23 mouse cellular contexts compared by ENCODE assay signal in the genomic region with DNA sequence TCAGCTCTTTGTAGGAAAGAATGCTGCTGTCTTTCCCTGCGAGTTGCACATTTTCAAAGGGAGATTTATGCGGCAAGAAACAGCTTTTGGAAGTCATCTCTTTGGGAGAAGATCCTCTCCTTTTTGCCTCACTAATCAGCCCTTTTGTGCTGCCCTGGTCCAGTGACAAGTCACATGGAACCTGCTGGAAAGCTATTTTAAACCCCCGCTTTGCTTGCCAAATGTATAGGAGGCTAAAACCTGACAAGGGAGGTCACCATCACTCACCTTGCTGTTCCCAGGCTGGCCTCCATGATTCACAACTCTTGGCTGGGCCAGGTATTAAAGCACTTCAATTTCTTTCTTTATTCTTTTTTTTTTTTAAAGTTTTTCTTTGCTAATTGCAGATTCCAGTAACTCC.
DNase-seq lines count a peak whose midpoint lies in the region; ATAC-seq and TF ChIP-seq lines count a peak whose summit lies in the region.
"Had no signal": no experiment of that assay in that cellular context is flagged by ENCODE, and none has a peak within 500 bp of the region (broad histone marks: within the 10 kb centered on the region; RNA-seq: fewer than 3 reads in every experiment).

No protein-coding gene starts in this region.

- H3K4me2 ChIP-seq in kidney, postnatal 0 days (ENCODE audit: low read length) = no peak overlapping the region
- H3K4me2 ChIP-seq: forebrain, embryonic 13.5 days; heart, embryonic 13.5 days; hindbrain, embryonic 14.5 days had no signal

- no peak overlapping the region for H3K4me3 ChIP-seq in kidney, postnatal 0 days (replicated peaks; ENCODE audit: low read depth, low read length)
- H3K4me3 ChIP-seq: forebrain, embryonic 10.5 days; forebrain, embryonic 13.5 days; heart, adult 2 months; heart, embryonic 10.5 days; heart, embryonic 13.5 days had no signal

- no peak overlapping the region for H3K27ac ChIP-seq in kidney, postnatal 0 days
- H3K27ac ChIP-seq: forebrain, embryonic 10.5 days; forebrain, embryonic 13.5 days; heart, adult 2 months; heart, embryonic 10.5 days; heart, embryonic 13.5 days; hindbrain, embryonic 14.5 days; hindbrain, postnatal 0 days had no signal

- peak; percentile 67 for DNase-seq in cerebellum, adult 9-10 months
- DNase-seq in cerebellum, adult 8-10 months = no peak
- peak; percentile 63 for DNase-seq in kidney, postnatal 0 days (ENCODE audit: low spot score)
- DNase-seq in kidney, adult 11 months = no peak
- DNase-seq in brain, adult 2 months (ENCODE audit: low read depth, low spot score) = peak; percentile 76
- no peak for DNase-seq in left cerebral cortex, postnatal 25 days (ENCODE audit: low spot score in 2 of 2)
- DNase-seq: adrenal gland, adult 2 months; adrenal gland, postnatal 14 days; gastrocnemius, postnatal 10 days; gastrocnemius, postnatal 36 days; heart, adult 2 months; heart, postnatal 14 days; heart, postnatal 4 days had no signal

- ATAC-seq in kidney, postnatal 0 days (replicated peaks; ENCODE audit: low FRiP score, low read depth) = no peak
- ATAC-seq: CD4-positive, CD25-positive, alpha-beta regulatory T cell, adult 4 months; forebrain, embryonic 13.5 days; forebrain, embryonic 16.5 days; hindbrain, postnatal 0 days; inflammation-experienced regulatory T-cells, adult 6 months; intestine, embryonic 16.5 days had no signal

- H3K9me3 ChIP-seq in kidney, postnatal 0 days (replicated peaks; ENCODE audit: low read length) = no peaks in the 10 kb centered on the region
- H3K9me3 ChIP-seq: forebrain, embryonic 10.5 days; forebrain, embryonic 13.5 days; heart, embryonic 10.5 days; heart, embryonic 13.5 days had no signal

- WGBS in kidney, postnatal 0 days = 40% methylated on average over 3 of the region's 3 CpGs

- no peaks in the 10 kb centered on the region for H3K4me1 ChIP-seq in kidney, postnatal 0 days (replicated peaks; ENCODE audit: insufficient read depth, low read length)
- H3K4me1 ChIP-seq: heart, embryonic 10.5 days; heart, embryonic 13.5 days had no signal

- no peak overlapping the region for H3K9ac ChIP-seq in kidney, postnatal 0 days (ENCODE audit: low read depth, low read length)
- H3K9ac ChIP-seq: forebrain, embryonic 13.5 days; heart, embryonic 13.5 days; hindbrain, embryonic 14.5 days had no signal

- no peak for TF ChIP-seq CTCF in kidney, postnatal 0 days (IDR thresholded peaks at IDR 0.05; ENCODE audit: low read depth)

- no peaks in the 10 kb centered on the region for H3K27me3 ChIP-seq in kidney, postnatal 0 days (ENCODE audit: insufficient read depth, low read length)
- H3K27me3 ChIP-seq: forebrain, embryonic 13.5 days; heart, embryonic 13.5 days had no signal

- intact Hi-C loops in left cerebral cortex, postnatal 25 days (cut with DNase I) = no loop called here

- H3K36me3 ChIP-seq in kidney, postnatal 0 days (ENCODE audit: insufficient read depth, low read length) = no peaks in the 10 kb centered on the region
- H3K36me3 ChIP-seq: forebrain, embryonic 10.5 days; heart, embryonic 10.5 days; heart, embryonic 13.5 days had no signal

Comparison
In these comparisons a context has a peak if more than half of its experiments do, and no peak if none do; other contexts are left out.
1. DNase-seq: peak in cerebellum, adult 9-10 months (single experiment), kidney, postnatal 0 days (single experiment) and brain, adult 2 months (single experiment); none in cerebellum, adult 8-10 months (single experiment), kidney, adult 11 months (single experiment) and left cerebral cortex, postnatal 25 days (0 of 2).